Mouse (Mus musculus) retina, postnatal 7 days (tissue): Measurements from ENCODE around the gene Ccdc125.
"Not testable (repeated sequence)": the region's sequence is repeated elsewhere in the genome, so short reads cannot be mapped to it uniquely, and the experiment has no call there.

Experiments
- DNase-seq: peaks from one replicate; pipeline ENCODE4 v3.0.0-alpha.2; 2012; ENCODE audit warnings: low read depth, low spot score

The Ccdc125 gene

GRCm38 (mm10) chr13:100715467-100715866, 46.0 kb downstream of the Ccdc125 start:
- DNase-seq: no peak

GRCm38 (mm10) chr13:100721656-100722055, 52.1 kb downstream of the Ccdc125 start:
- DNase-seq: no peak

- DNase-seq: no peak
Measured at GRCm38 (mm10) chr13:100724051-100724754, 54.7 kb downstream of the Ccdc125 start.

- no peak for DNase-seq
Measured at GRCm38 (mm10) chr13:100725194-100725593, 55.7 kb downstream of the Ccdc125 start.

GRCm38 (mm10) chr13:100728086-100728485, 58.6 kb downstream of the Ccdc125 start:
- DNase-seq: no peak

- not testable (repeated sequence) for DNase-seq
Measured at GRCm38 (mm10) chr13:100728530-100728929, 59.0 kb downstream of the Ccdc125 start.

GRCm38 (mm10) chr13:100730153-100730860, 60.8 kb downstream of the Ccdc125 start:
- no peak for DNase-seq

GRCm38 (mm10) chr13:100730861-100731176, 61.3 kb downstream of the Ccdc125 start, which contains the start of gene Cdk7:
Gene Cdk7, minus strand, starts transcription at chr13:100730939.
- DNase-seq: peak; percentile 90

GRCm38 (mm10) chr13:100731462-100732046, 62.0 kb downstream of the Ccdc125 start:
- DNase-seq: not testable (repeated sequence)

GRCm38 (mm10) chr13:100732756-100733155, 63.2 kb downstream of the Ccdc125 start:
- no peak for DNase-seq

GRCm38 (mm10) chr13:100742831-100743230, 73.3 kb downstream of the Ccdc125 start:
- no peak for DNase-seq

- no peak for DNase-seq
Measured at GRCm38 (mm10) chr13:100743346-100744035, 74.0 kb downstream of the Ccdc125 start.

- peak; percentile 81 for DNase-seq
Measured at GRCm38 (mm10) chr13:100744036-100744744, 74.7 kb downstream of the Ccdc125 start, which contains the start of gene Mrps36. Gene Mrps36, minus strand, starts transcription at chr13:100744659.

GRCm38 (mm10) chr13:100746090-100746489, 76.6 kb downstream of the Ccdc125 start:
- DNase-seq: no peak
